Mouse (Mus musculus) cortical plate, adult 2 months (tissue): ENCODE results near the gene Ntm.

Source experiments
- CTCF ChIP-seq: fragments of 200-500 bp; IDR thresholded peaks from 2 replicates; pipeline ENCODE4 v1.5.1; 2011; ENCODE audit warnings: mild to moderate bottlenecking, control low read depth, low read length; ENCODE audit not compliant: insufficient read depth; ENCODE audit errors: extremely low read depth
- POLR2A ChIP-seq: fragments of 200-500 bp; IDR thresholded peaks from 2 replicates; pipeline ENCODE4 v1.6.1; 2011; ENCODE audit warnings: mild to moderate bottlenecking, low read length, control low read depth; ENCODE audit not compliant: insufficient read depth; ENCODE audit errors: extremely low read depth

- TF ChIP-seq POLR2A (no peak), CTCF (no peak)
Measured at GRCm38 (mm10) chr9:29387136-29387535, 575.8 kb downstream of the Ntm start.
